Mouse (Mus musculus) stomach, embryonic 16.5 days (tissue): ENCODE measurements around the gene Olfr1057. TPM values are rescaled to one million over a fixed set of nuclear protein-coding genes. Genes with fewer than 3 reads are reported as not detected.

ENCODE experiments used
- polyA plus RNA-seq: library from polyadenylated mRNA; unstranded; fragments of >200 nt; fragmentation: Nextera tagmentation; extraction: Ambion mirVana; gene quantifications from 2 replicates; pipeline ENCODE4 v1.2.1, GENCODE M21; 2015

Gene Olfr1057
- polyA plus RNA-seq, 1 experiment from 2014 or later, result not detected

Other genes with a start within 250 kb of the Olfr1057 start
- gene Olfr1039, start 242.5 kb downstream of the Olfr1057 start, polyA plus RNA-seq, result not detected in 2 replicates
- gene Olfr1040, start 231.7 kb downstream of the Olfr1057 start, polyA plus RNA-seq, result not detected in 2 replicates
- gene Olfr1042, start 216.6 kb downstream of the Olfr1057 start, polyA plus RNA-seq, result not detected in 2 replicates
- gene Olfr1043, start 210.9 kb downstream of the Olfr1057 start, polyA plus RNA-seq, result not detected in 2 replicates
- gene Olfr1044, start 200.6 kb downstream of the Olfr1057 start, polyA plus RNA-seq, result not detected in 2 replicates
- not detected in 2 replicates for gene Olfr52, start 192.7 kb downstream of the Olfr1057 start, polyA plus RNA-seq
- gene Olfr1045, start 175.4 kb downstream of the Olfr1057 start, polyA plus RNA-seq, result not detected in 2 replicates
- gene Olfr1046, start 159.1 kb downstream of the Olfr1057 start, polyA plus RNA-seq, result not detected in 2 replicates
- gene Olfr1047, start 147.0 kb downstream of the Olfr1057 start, polyA plus RNA-seq, result not detected in 2 replicates
- gene Olfr1048, start 138.1 kb downstream of the Olfr1057 start, polyA plus RNA-seq, result not detected in 2 replicates
- gene Olfr1049, start 120.1 kb downstream of the Olfr1057 start, polyA plus RNA-seq, result not detected in 2 replicates
- not detected in 2 replicates for gene Olfr1051, start 99.3 kb downstream of the Olfr1057 start, polyA plus RNA-seq
- not detected in 2 replicates for gene Olfr1052, start 85.9 kb downstream of the Olfr1057 start, polyA plus RNA-seq
- not detected in 2 replicates for gene Olfr1053, start 63.1 kb downstream of the Olfr1057 start, polyA plus RNA-seq
- not detected in 2 replicates for gene Olfr1054, start 43.0 kb downstream of the Olfr1057 start, polyA plus RNA-seq
- gene Olfr1055, start 28.1 kb downstream of the Olfr1057 start, polyA plus RNA-seq, result not detected in 2 replicates
- not detected in 2 replicates for gene Olfr1056, start 15.9 kb downstream of the Olfr1057 start, polyA plus RNA-seq
- gene Olfr1058, start 10.2 kb upstream of the Olfr1057 start, polyA plus RNA-seq, result not detected in 2 replicates
- gene Olfr1061, start 35.7 kb upstream of the Olfr1057 start, polyA plus RNA-seq, result not detected in 2 replicates
- not detected in 2 replicates for gene Olfr1062, start 48.4 kb upstream of the Olfr1057 start, polyA plus RNA-seq
- gene Olfr1065, start 72.2 kb upstream of the Olfr1057 start, polyA plus RNA-seq, result not detected in 2 replicates
- not detected in 2 replicates for gene Olfr1066, start 77.9 kb upstream of the Olfr1057 start, polyA plus RNA-seq
- not detected in 2 replicates for gene Olfr228, start 109.0 kb upstream of the Olfr1057 start, polyA plus RNA-seq
- not detected in 2 replicates for gene Olfr1076, start 130.1 kb upstream of the Olfr1057 start, polyA plus RNA-seq
- gene Olfr1079, start 164.1 kb upstream of the Olfr1057 start, polyA plus RNA-seq, result not detected in 2 replicates
- not detected in 2 replicates for gene Olfr1080, start 179.8 kb upstream of the Olfr1057 start, polyA plus RNA-seq
- not detected in 2 replicates for gene Olfr1082, start 220.6 kb upstream of the Olfr1057 start, polyA plus RNA-seq